Mouse (Mus musculus) adrenal gland (tissue): ENCODE results near the gene Cd300ld3.

ENCODE experiments used
- intact Hi-C: fragments of 180-260 bp; cut with DNase I; formaldehyde crosslinking; loops from one replicate; pipeline ENCODE4 v1.15.1; 2025
- long read RNA-seq, 2 experiments: library from polyadenylated mRNA; unstranded; transcript quantifications; one replicate each; pipeline ENCODE4 v2.0.0; 2020; ENCODE audit warnings: borderline replicate concordance in 1 of 2; ENCODE audit not compliant: insufficient replicate concordance in 1 of 2

The Cd300ld3 gene
- long read RNA-seq, experiment 1, result 0 reads
- long read RNA-seq, experiment 2, result 0 reads

DNA sequence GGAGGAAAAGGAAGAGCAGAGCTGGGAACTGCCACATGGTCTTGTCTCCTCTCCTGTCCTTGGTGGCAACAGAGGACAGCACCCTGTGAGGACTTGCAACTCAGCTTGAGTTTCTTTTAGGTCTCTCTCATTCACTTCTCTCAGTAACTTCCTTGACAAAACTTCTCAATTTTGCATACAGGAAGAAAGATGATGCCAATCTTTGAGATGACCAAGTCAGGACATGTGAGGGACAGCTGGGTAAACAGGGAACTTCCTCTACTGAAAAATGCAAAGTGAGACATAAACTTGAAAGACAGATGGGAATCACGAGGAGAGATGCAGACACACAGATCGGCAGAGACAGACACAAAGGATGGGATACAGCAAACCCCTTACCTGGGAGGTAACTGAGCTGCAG lies at the start of gene Cd300ld3:
Cd300ld3 (minus strand) TSS at position 151 of the 400 bp plus-strand sequence.
- intact Hi-C loops, result no loop called here

DNA sequence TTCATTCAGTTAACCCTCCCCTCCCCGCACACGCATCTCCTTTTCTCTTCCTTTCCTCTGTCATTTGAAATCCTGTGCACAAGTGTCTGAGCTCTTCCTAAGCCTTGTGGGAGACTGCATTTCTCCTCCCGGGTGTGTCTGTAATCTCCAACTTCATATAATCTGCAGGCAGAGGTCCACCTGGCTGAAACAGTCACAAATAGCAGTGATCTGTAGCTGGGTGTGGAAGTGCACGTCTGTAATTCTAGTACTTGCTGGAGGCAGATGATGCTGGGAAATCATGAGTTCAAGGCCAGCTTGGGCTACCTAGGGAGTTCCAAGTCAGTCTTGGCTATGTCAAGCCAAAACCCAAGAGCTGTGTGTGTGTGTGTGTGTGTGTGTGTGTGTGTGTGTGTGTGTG lies 43.9 kb upstream of the Cd300ld3 start:
- intact Hi-C loops, result no loop called here

DNA sequence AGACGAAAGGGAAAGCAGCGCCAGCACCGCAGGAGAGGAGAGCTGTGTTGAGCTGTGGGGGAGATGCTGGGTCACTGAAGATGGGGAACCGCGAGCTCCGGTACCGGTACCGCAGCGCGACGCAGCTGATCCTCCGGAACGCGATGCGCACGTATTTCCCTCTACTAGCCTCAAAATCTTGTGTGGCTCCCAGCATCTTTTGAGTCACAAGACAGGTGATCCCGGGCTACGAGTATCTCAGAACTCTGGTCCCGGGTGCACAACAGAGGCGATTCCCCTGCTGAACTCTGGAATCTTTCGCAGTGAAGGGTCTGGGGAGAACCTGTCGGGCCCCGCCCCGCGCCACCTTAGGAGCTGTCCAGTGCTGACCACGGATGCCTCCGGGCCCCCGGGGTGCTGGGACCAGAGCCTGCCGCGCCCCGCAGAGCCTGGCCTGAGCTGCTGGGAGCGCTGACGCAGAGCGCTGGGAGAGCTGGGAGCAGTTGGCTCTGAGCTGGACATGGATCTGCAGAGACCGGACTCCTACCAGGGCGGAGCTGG lies 43.2 kb upstream of the Cd300ld3 start, which contains the start of gene Rab37:
Rab37 (plus strand) TSS at position 70 of the 540 bp plus-strand sequence.
- intact Hi-C loops, result no loop called here

DNA sequence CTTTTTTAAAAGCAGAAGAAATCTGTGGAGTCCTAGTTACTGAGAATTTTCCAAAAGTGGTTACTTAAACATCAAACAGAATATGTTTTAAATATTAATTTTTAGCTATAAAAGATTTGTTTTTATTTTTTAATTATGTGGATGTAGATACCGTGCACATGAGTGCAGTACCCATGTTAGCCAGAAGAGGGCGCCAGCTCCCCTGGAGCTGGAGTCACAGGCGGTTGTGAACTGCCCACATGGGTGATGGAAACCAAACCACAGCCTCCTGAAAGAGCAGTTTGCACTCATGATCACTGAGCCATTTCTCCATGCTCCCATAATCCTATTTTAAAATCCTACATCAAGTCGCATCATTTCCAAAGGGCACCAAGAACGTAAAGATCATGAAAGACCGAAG lies 41.6 kb upstream of the Cd300ld3 start:
- intact Hi-C loops, result no loop called here

DNA sequence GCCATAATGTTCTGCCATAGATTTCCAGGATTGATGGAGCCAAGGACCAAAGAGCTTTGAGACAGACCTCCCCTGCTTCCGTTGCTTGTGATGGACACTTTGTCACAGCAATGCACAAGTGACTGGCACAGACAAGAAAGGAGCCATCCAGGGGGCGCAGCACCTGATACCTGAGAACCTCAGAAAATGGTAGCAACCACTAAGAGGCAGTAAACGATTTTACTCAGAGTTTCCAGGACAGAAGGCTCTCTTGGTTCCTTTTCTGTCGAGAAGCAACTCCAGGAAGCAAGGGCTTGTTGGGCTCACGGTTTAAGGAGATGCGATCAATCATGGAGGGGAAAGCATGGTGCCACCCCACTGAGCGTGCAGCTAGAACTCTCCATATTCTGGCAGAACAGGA lies 38.0 kb upstream of the Cd300ld3 start:
- intact Hi-C loops, result no loop called here

DNA sequence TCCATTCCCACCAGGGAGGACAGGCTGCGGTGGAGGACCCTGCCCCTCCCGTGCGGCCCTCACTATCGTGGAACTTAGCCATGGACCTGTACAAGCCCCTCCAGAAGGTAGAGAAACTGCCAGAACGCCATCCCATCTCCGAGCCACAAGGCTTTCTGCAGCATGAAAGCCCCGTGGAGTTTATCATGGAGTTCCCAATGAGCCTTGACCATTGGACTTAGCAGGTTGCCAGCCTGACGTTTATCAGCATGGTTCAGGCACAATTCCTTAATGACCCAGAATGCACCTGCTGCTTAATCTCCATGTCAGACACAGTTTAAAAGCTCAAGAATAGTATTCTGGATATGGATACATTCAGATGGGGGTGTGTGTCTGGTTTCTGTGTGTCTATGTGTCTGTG lies 36.9 kb upstream of the Cd300ld3 start:
- intact Hi-C loops, result no loop called here

DNA sequence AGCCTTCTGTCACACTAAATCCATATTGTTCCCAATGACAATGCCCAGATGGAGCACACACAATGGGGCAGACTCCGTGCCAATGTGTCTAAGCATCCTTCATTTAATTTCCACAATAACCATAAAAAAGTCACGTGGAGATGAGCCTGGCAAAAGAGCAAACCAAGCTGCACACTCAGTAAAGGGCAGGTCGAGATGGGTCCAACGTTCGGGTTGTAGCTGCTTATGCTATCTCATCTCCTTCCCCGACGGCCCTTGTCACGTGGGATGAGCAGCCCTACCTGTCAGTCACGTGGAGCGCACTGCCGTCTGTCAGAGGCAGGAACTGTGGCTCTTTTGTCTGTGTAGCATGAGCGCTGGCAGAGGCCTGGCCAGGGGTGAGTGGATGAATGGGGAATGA lies 36.4 kb upstream of the Cd300ld3 start:
- intact Hi-C loops, result no loop called here

DNA sequence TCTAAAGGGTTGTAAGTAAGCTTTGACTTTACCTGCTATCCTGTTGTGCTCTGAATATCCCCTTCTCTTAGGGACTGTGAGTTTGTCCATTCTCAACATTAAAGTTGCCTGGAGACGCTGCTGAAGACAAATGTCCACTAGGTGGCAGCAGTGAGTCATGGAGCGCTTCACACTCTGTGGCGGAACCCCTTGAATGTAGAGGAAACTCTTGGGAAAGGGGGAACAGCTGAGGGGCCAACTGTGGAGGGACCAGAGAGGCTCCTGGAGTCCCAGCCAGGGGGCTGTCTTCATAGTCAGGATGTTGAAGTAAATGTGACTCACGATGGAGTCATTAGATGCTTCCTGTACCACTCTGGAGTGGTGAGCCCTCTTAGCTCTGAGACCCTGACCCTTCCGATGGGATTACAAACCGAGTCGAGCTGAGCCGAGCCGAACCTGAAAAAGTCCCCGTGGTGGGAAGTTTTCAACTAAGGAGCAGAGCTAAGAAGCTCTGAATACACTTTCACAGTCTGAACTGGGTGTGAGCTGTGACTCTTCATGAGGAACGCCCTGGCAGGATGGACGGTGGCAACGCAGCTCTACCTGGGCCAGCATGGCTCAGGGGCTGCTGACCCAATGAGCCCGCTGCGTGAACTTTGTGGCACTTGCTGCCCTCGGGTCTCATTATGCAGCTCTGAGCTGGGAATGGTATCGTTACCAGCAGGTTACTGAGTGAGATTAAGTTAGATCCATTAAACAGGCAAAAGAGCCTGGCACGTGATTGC lies 35.3 kb upstream of the Cd300ld3 start:
- intact Hi-C loops, result loop anchor here (1.0 kb wide), 1 partner anchor 70 kb away; no protein-coding TSS in a partner anchor

DNA sequence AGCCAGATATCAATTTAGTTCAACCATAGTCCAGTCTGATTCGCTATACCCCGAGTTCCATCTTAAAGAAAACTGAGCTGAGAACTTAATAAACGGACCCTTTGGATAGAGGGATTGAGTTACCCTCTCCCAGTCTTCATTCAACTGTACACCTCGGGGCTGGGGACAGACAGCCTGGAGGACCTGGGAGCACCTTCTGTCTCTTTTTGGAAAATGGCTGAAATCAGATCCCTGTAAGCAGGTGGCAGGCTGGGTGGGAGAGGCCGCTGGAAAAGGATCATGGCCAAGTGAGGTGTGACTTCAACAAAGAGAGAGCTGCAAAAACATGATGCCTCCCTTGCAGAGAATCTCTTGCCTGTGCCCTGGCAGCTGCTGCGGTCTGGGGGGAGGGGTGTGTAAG lies 34.0 kb upstream of the Cd300ld3 start:
- intact Hi-C loops, result no loop called here

DNA sequence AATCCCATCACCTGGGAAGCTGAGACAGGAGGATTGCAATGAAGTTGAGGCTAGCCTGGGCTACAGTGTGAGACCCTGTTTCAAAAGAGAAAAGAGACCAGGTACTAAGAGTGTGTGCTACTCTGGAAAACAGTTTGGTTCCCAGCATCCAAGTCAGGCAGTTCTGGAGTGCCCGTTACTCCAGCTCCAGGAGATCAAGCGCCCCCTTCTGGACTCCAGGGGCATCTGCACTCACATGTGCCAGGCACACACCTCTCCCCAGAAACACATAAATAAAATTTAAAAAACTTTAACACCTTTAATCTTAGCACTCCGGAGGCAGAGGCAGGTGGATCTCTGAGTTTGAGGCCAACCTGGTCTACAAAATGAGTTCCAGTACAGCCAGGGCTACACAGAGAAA lies 33.2 kb upstream of the Cd300ld3 start:
- intact Hi-C loops, result no loop called here

DNA sequence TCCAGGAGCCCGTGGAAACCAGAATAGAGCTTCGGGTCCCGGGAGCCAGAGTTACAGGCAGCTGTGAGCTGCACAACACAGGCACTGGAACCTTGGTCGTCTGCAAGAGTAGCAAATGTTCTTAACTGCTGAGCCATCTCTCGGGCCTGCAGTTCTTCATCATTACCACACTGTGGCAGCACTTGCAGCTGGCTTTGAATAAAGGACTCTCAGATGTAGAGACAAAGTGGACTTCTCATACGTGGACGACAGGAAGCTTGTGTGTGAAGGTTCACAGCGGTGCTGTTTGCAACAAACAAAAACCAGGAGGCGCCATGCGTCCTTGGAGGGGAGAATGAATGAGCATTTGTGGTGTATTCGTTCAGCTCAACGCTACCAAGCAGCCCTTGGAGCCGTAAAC lies 32.7 kb upstream of the Cd300ld3 start:
- intact Hi-C loops, result no loop called here

DNA sequence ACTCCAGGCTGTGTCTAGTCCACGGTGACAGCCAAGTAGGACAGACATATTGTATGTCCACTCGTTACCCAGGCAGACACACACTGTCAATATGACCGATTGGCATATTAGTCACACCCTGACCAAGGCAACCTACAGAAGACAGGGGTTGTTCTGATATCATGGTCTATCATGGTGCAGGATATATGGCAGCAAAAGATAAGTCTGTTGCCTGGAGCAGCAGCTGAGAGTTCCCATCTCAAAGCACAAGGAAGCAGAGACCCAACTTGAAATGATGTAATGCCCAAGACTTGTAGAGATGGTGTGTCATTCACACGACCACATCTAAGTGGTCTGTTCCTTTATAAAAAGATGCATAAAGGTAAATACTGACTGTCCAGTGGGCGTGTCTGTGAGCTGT lies 30.5 kb upstream of the Cd300ld3 start:
- intact Hi-C loops, result no loop called here

DNA sequence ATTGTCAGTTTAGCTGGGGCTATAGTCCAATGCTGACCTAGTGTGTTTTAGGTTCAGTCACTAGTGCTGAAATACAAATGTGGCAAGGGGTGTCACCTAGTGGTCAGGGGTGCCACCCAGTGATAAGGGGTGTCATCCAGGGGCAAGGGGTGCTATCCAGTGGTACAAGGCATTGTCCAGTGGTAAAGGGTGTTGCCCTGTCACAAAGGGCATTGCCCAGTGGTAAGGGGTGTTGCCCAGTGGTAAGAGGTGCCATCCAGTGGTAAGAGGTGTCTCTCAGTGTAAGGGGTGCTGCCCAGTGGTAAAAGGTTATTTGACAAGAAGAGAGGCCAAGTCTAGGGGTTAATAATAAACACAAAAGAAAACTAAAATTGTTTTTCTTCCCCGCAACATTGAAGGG lies 29.2 kb upstream of the Cd300ld3 start:
- intact Hi-C loops, result no loop called here

DNA sequence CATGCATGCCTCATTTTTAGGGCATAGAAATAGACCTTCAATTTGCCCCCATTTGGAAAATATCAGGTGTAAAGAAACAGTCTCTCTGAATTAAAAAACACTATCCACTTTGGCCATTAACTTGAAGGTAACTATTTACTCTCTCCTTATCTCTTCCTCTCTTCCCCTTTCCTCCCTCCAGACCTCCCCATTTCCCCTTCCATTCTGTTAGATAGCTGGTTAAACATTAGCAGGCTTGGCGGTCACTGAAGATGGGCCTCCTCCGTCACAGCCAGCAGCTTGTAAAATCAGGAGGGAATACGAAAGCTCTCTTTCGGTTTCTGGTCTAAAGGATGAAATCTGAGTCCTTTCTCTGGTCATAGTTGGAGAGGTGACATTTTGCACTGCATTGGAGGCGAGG lies 27.6 kb upstream of the Cd300ld3 start:
- intact Hi-C loops, result no loop called here

DNA sequence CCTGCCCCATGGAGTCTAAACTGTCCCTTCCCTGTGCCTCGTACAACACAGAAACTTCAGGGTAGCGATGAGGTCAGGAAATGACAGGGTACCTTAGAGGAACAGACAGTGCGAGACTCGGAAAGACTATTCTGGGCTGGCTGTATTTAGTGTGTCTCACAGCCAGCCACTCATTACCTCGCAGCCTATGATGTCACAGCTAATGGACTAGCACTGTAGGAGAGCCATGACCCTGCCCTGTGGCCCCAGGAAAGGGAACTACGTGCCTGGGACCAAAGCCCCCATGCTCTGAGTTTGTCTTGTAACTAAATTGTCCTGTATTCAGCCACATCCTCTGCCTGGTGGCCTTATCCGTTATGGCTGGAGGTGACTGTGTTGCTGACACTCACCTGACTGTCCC lies 27.2 kb upstream of the Cd300ld3 start:
- intact Hi-C loops, result no loop called here

DNA sequence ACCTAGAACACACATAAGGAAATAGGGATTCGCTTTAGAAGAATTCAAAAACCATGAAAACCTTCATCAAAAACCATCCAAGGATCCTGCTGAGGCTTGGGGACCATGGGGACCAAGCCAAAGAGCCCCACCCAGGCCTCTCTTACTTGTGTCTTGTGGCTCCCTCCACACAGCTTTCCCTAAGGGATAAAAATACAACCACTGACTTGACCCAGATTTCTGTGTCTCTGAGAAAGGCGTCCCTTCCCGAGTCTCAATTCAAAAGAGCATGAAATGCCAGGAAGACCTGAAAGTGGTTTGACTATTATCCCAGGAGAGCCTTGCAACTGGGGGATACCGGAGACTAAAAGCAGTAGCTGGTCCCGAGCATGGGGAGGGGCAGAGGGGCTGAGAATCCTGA lies 24.8 kb upstream of the Cd300ld3 start:
- intact Hi-C loops, result no loop called here

DNA sequence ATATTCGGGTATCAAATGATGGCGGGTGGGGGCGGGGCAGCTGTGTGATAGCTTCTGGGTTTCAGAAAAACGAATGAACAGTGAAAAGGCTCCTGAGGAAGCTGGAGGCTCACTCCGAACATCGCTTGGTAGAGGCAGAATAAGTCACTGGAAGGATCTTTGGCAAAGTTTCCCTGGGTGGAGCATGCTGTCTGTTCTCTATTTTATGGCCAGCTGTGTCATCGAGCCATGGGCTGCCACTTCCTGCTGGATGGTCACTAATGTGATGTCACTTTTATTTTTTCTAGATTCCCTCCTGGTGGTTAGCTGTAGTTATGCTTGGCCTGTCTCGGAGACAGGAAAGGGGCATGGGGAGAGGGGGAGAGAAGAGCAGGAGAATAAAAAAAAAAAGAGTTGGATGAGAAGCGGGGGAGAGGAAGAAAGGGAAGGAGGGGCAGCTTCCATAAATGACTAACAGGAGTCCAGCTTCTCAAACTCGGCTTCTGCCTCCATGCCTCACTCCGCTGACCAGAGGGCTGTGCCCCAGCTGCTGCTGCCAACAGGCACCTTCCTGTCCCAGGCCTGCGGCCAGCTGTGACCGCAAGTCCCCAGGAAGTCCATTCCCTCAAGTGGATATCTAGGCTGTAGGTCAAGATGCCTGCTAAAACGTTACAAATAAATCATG lies 23.6 kb upstream of the Cd300ld3 start:
- intact Hi-C loops, result no loop called here

DNA sequence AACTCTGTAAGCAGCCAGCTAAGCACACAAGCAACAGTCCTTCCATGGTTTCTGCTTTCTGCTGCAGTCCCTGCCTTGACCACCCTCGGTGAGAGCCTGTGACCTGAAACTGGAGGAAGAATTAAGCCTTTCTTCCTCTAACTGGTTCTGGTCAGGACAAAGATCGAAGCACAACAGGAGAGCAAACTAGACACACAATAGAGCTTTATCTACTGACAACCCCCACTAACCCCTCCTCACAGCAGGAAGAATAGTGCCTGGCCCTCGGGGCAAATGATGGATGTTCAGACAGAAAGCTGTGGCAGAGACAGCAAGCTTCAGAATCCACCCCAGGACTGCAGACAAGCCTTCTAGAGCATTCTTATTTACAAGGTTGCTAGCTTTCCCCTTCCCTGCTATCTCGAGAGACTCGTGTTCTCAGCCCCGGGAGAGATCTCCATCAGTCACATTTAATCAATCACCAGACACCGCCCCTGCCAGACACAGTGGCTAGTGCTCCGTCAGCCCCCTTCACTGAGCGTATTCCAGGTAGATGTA lies 22.9 kb upstream of the Cd300ld3 start:
- intact Hi-C loops, result no loop called here

DNA sequence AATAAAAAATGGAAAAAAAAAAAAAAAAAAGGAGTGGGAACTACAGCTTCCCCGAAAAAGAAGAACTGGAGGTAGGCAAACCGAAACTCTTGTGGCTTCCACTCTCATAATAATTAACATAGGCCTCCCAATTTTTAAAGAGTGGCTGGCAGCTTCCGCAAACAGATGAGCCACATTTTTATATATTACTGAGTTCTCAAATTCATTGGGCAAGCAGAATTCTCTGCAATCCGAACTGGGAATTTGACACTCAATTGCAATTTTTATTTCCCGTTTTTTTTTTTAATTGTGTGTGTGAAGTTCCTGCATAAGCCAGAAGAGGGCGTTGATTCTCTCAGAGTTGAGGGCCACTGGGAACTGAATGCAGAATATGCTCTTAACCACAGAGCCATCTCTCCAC lies 18.6 kb upstream of the Cd300ld3 start:
- intact Hi-C loops, result no loop called here

DNA sequence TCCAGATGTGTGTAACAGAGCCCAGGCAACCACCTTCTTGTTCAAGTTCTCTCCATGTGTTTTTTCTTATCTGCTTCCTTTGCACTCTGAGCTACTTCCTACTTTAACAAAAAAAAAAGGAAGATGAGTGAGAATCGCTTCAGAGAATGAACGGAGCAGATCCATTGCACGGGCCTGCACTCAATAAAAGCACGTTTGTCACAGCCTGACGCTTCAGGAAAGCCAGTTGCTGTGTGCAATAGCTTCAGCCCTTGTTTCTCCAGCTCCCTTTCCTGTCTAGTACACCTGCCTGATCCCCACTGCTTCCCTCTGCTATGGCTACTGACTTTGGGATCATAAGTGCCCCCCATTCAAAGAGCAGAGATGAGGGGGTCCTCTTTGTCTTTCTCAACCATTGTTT lies 13.9 kb upstream of the Cd300ld3 start, which contains the start of gene Cd300e:
Cd300e (minus strand) TSS at position 101 of the 400 bp plus-strand sequence.
- intact Hi-C loops, result no loop called here

DNA sequence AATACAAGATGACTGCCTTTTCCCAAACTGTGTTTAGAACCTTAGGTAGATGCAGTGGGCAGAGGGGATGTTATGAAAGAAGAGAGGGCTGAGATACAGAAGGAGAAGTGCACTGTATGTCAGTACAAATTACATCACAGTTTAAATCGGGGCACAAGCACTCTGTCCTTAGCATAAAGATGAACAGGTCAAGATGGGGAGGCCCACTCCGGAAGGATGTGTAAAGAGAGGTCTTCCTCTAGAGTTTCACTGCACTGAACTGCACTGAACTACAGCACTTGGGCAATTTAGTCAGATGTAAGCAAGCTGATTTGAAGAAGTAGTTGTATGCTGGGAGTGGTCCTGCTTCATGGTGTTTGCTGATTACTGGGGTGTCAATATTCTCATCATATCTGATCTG lies 11.6 kb upstream of the Cd300ld3 start:
- intact Hi-C loops, result no loop called here

DNA sequence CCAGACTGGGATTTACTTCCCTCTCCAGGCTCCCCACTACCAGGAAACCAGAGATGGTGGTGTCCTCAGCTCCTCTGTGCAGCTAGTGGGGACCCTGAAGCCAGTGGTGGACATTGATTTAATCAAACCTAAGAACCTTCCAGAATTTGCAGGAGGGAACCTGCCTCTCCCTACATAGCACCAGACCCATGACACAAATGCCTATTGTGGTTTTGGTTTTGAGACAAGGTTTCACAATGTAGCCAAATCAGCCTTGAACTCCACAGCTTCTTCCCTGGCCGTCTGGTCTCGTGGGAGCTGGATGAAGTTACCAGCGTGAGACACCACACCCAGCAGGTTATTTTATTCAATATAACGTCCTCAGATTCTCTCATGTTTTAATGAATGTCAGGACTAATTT lies 10.5 kb upstream of the Cd300ld3 start:
- intact Hi-C loops, result no loop called here
